Mouse (Mus musculus) heart, adult 8-10 months (tissue): ENCODE data around the gene Unc5cl. TPM values are rescaled to one million over a fixed set of nuclear protein-coding genes. Genes with fewer than 3 reads are reported as not detected.

ENCODE experiments used
- DNase-seq: peaks from one replicate; pipeline ENCODE4 v3.0.0; 2022; ENCODE audit warnings: low spot score
- total RNA-seq, 4 experiments: library from RNA; stranded (reverse); gene quantifications; 2 replicates each; pipeline ENCODE4 v1.2.4; 2022

Unc5cl gene
- total RNA-seq, 4 experiments from 2014 or later = not detected

DNA sequence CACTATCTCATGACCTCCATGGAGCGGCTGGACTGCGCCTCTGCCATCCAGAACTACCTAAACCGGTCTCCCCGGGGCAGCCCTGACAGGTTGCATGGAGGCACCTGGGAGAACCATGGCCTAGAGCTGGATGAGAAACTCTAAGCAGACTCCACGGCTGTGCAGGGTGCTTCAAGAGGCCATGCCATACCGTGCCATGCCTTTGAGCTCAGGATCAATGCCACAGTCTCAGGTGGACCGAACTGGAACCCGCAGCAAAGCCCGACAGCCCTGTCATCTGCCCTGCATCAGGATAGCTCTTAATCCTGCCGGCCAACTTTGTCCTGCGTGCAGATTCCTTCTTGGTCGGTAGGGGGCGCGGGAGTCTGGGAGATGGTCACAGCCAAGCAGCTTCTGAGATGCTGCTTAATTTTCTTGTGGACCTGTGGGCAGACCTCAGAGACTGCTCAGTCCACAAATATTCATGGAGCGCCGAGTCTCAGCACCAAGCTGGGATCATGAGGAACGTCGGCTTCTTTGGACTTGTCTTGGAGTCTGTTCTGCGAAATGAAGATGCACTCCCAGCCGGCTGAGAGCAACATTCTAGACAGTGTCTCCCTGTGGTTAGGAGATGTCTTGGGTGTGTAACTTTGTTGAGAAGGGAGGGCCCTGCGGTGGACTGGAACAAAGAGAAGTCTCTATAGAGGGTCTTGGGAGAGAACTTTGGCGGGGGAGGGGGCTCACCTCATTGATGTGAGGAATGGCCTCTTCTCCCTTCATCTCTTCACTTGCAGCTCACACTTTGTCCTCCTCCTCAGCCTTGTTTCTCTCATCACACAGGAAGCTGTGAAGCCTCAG lies 12.9 kb downstream of the Unc5cl start:
- DNase-seq = peak; percentile 78

- DNase-seq = peak; percentile 33
These were observed 19.6 kb downstream of the Unc5cl start for GRCm38 (mm10) chr17:48474282-48474681.

- DNase-seq = no peak
These were observed 20.7 kb downstream of the Unc5cl start for GRCm38 (mm10) chr17:48475444-48475843.

GRCm38 (mm10) chr17:48479952-48480351 lies 25.3 kb downstream of the Unc5cl start:
- no peak for DNase-seq

DNA sequence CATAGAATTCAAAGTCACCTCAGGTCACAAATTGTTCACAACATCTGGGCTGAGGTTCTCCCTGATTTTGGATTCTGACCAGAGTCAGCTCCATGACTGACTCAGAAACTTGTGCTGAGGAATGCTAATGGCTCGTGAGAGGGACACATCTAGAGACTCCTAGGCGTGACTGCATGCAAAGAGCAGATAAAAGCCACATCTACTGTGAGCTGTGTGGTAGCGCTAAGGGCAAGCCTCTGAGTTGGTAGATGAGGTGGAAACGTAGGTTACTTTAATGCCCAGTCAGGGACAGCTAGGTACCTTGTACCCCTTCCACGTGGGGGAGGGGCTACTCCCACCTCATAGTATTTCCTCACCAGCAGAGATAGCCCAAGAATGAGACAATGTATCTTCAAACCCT lies 29.1 kb downstream of the Unc5cl start:
- no peak for DNase-seq

- no peak for DNase-seq
These were observed 29.5 kb downstream of the Unc5cl start for GRCm38 (mm10) chr17:48484191-48484590.

DNA sequence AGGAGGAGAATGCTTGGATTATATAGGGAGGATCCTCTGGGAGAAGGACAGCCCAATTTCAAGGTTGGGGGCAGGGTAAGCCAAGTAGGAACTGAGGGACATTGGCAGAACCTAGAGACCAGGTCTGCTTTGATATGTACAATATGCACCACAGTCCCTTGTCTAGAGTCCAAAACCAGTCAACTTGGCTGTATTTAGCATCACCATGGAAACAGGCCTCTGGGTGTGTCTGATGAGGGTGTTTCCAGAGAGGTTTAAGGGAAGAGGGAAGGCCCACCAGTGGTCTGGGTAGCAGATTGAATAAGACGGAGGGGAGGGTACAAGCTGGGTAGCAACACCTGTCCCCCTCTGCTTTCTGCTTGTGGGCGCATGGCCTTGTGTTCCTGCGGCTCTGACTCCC lies 34.8 kb downstream of the Unc5cl start:
- DNase-seq = no peak

GRCm38 (mm10) chr17:48492621-48493020 lies 37.9 kb downstream of the Unc5cl start:
- DNase-seq = no peak

GRCm38 (mm10) chr17:48493582-48493981 lies 38.9 kb downstream of the Unc5cl start:
- no peak for DNase-seq

DNA sequence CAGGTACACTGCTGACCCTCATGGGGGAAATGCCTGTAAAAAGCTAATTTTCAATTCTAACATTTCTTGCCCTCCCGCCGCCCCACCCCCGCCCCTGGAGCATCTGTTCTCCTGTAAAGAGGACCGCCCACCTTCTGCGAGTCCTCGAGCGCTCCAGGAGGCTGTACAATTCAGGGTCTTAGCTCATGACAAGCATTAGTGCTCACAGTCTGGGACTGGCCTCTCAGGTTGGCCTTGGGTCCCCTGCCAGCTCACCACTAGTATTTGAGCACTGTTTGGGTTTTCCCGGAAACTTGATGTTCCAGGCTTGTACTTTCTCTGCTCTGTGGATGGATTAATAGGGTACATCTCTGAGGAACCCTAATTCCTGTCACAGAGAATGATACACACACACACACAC lies 39.3 kb downstream of the Unc5cl start:
- no peak for DNase-seq

DNA sequence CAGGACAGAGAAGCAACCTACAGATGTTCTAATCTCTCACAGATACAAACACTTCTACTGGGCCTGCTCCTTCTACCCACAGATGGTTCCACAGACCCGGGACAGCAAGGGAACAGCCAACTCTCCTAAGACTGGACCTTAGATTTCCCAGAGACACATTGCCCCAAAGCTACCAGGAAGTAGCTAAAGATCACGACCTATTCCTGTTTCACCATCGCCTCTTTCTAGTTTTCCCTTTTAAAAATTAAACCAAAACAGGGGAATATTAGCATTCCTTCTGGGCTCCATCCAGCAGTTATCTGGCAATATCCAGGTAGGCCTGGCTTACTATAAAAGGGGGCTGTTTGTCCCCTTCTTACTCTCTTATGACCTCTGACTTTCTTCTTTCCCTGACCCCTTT lies 43.3 kb downstream of the Unc5cl start:
- no peak for DNase-seq

GRCm38 (mm10) chr17:48500846-48501445 lies 46.2 kb downstream of the Unc5cl start:
- DNase-seq = peak; percentile 48

GRCm38 (mm10) chr17:48505006-48505405 lies 50.3 kb downstream of the Unc5cl start:
- DNase-seq = no peak

DNA sequence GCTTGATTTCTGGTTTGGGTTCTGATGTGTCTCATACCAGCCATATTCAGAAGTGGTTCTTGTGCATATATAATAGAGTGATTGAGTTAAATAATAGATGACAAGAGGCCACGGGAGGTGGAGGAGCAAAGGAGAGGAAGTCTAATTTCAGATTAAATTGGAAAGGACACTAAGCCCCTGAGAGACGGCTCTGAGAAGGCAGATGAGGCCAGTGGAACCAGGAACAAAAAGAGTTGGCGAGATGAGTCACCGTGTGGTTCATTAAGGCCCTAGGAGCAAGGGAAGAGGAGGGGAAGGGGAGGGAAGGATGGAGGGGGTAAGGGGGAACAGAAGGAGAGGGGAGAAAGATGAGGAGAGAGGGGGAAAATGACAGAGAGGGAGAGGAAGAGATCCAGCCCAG lies 52.3 kb downstream of the Unc5cl start:
- no peak for DNase-seq

DNA sequence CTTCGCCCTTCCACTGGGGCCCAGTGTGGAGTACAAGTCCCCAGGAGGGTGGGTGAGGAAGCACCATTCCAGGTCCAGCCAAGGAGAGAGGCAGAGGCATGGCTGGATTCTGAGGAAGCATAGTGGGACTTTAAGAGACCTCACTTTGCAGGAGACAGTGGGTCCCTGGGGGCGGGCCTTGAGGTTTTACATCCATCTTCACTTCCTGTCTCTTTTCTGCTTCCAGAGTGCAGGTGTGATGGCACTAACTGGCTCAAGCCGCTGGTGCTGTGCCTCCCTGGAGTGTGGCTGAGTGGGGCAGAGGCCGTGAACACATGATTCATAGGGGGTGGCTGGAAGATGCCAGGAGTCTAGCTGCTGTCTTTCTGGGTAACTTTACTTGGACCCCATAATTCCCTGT lies 54.9 kb downstream of the Unc5cl start:
- no peak for DNase-seq

GRCm38 (mm10) chr17:48512614-48513281 lies 58.0 kb downstream of the Unc5cl start:
- no peak for DNase-seq

DNA sequence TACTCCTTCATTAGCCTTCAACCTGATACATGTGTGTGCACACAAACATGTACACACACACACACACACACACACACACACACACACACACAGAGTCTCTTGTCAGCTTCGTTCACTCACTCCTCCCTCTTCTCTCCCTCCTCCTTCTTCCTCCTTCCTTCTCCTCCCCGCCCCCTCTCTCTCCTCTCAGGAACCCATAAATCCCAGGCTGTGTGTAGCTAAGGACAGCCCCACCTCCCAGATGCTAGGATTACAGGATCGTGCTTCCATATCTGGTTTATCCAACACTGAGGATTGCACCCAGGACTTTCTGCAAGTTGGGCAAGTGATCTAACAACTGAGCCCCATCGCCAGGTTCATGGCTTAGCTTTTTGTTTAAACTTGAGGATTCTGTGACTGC lies 59.9 kb downstream of the Unc5cl start:
- no peak for DNase-seq

- no peak for DNase-seq
These were observed 64.3 kb downstream of the Unc5cl start for GRCm38 (mm10) chr17:48519046-48519445.

DNA sequence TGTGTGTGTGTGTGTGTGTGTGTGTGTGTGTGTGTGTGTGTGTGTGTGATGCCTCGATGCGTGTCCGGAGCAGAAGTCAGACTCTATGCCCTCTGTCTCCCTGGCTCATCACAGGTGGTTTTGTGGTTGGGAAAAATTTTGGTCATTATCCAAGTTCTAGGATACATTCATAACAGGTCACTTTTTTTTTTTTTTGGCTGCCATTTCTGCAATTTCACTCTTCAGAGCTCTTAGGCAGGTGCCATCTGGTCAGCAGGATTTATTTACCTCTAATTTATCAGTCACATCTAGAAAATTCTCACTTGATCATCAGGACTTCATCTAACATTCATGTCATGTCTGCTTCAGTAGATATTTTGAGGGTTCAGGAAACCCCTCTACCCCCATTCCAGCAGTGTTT lies 65.7 kb downstream of the Unc5cl start:
- DNase-seq = no peak

GRCm38 (mm10) chr17:48523056-48523455 lies 68.4 kb downstream of the Unc5cl start:
- no peak for DNase-seq

GRCm38 (mm10) chr17:48533844-48534705 lies 79.4 kb downstream of the Unc5cl start:
- no peak for DNase-seq

- no peak for DNase-seq
These were observed 83.6 kb downstream of the Unc5cl start for GRCm38 (mm10) chr17:48538328-48538727.
